Mouse (Mus musculus): ENCODE measurements around the gene Aldh16a1.
A peak's percentile ranks its signal among the peaks of the same experiment; 100 is the strongest.

GRCm38 (mm10) chr7:45161612-45162473, 7.5 kb upstream of the Aldh16a1 start:
- TF ChIP-seq CTCF (IDR thresholded peaks at IDR 0.05; ENCODE audit: low read depth) (peak; percentile 93), EP300 (IDR thresholded peaks at IDR 0.05; ENCODE audit: low read depth) (no peak)
